In genomic region chr1:177459536-177459935, GRCm38 (mm10) we compare ENCODE assay signal across 19 mouse cellular contexts. TPM values are rescaled to one million over a fixed set of nuclear protein-coding genes. Genes with fewer than 3 reads are reported as not detected.
A peak's percentile ranks its signal among the peaks of the same experiment; 100 is the strongest.
DNase-seq lines count a peak whose midpoint lies in the region; ATAC-seq and TF ChIP-seq lines count a peak whose summit lies in the region.
"Had no signal": no experiment of that assay in that cellular context is flagged by ENCODE, and none has a peak within 500 bp of the region (broad histone marks: within the 10 kb centered on the region; RNA-seq: fewer than 3 reads in every experiment).

No protein-coding gene starts in this region.

- 0 out of 2 replicates have a peak, but pooled peaks have one; percentile 33 for ATAC-seq in forebrain, embryonic 14.5 days
- peak; percentile 54; the same call in 1 of the 2 replicates for ATAC-seq in granulocyte monocyte progenitor cell, adult 5-6 weeks (replicated peaks; ENCODE audit: poor library complexity, severe bottlenecking)

- H3K36me3 ChIP-seq in forebrain, embryonic 14.5 days (ENCODE audit: control insufficient read depth, insufficient read depth, low read length) = no peaks in the 10 kb centered on the region
- no peaks in the 10 kb centered on the region for H3K36me3 ChIP-seq in forebrain, embryonic 10.5 days (replicated peaks)
- H3K36me3 ChIP-seq: embryonic facial prominence, embryonic 15.5 days; heart, embryonic 13.5 days; hindbrain, embryonic 12.5 days; intestine, embryonic 15.5 days had no signal

- peak; percentile 89 for DNase-seq in forebrain, embryonic 14.5 days (ENCODE audit: low spot score)
- no peak for DNase-seq in forebrain, embryonic 10.5 days (ENCODE audit: extremely low spot score, low spot score)
- DNase-seq in left cerebral cortex, adult 2 months (ENCODE audit: extremely low spot score in 1 of 2, low spot score in 2 of 2) = no peak
- DNase-seq in left cerebral cortex, adult 8-10 months (ENCODE audit: low spot score in 2 of 2) = no peak
- DNase-seq in brain, adult 2 months (ENCODE audit: low read depth, low spot score) = peak; percentile 77
- no peak for DNase-seq in testis, postnatal 10 days (ENCODE audit: low spot score)
- DNase-seq in embryo, embryonic 11 days = no peak
- DNase-seq: adrenal gland, adult 8-10 months; adrenal gland, postnatal 36 days; gastrocnemius, adult 2 months; gastrocnemius, postnatal 25 days; heart, postnatal 4 days had no signal

- no peaks in the 10 kb centered on the region for H3K27me3 ChIP-seq in forebrain, embryonic 14.5 days (replicated peaks; ENCODE audit: control insufficient read depth, insufficient read depth, low read length)
- H3K27me3 ChIP-seq in forebrain, embryonic 10.5 days (ENCODE audit: poor library complexity, severe bottlenecking) = peaks cover 23% of the 10 kb centered on the region
- H3K27me3 ChIP-seq: CH12.LX; embryonic facial prominence, embryonic 15.5 days; hindbrain, embryonic 12.5 days; intestine, embryonic 15.5 days had no signal

- no peak overlapping the region for H3K4me2 ChIP-seq in forebrain, embryonic 14.5 days (ENCODE audit: low read length)
- H3K4me2 ChIP-seq: embryonic facial prominence, embryonic 15.5 days; heart, embryonic 13.5 days; hindbrain, embryonic 12.5 days; intestine, embryonic 15.5 days had no signal

- H3K4me3 ChIP-seq in forebrain, embryonic 14.5 days (ENCODE audit: low read depth, low read length) = no peak overlapping the region
- H3K4me3 ChIP-seq in forebrain, embryonic 10.5 days = no peak overlapping the region
- H3K4me3 ChIP-seq in left cerebral cortex, adult 2 months = no peak overlapping the region
- H3K4me3 ChIP-seq: embryonic facial prominence, embryonic 15.5 days; erythroblast, embryonic 14.5 days; gastrocnemius, adult 2 months; heart, embryonic 13.5 days; hindbrain, embryonic 12.5 days; intestine, embryonic 15.5 days had no signal

- H3K4me1 ChIP-seq in forebrain, embryonic 14.5 days (ENCODE audit: control insufficient read depth, insufficient read depth, low read length) = peaks cover 27% of the 10 kb centered on the region
- H3K4me1 ChIP-seq in forebrain, embryonic 10.5 days = peaks cover 51% of the 10 kb centered on the region
- H3K4me1 ChIP-seq: embryonic facial prominence, embryonic 15.5 days; heart, embryonic 13.5 days; intestine, embryonic 15.5 days had no signal

- H3K9me3 ChIP-seq in forebrain, embryonic 14.5 days (replicated peaks; ENCODE audit: control insufficient read depth, low read length) = no peaks in the 10 kb centered on the region
- peaks cover 4% of the 10 kb centered on the region; the same call in 1 of the 2 replicates for H3K9me3 ChIP-seq in forebrain, embryonic 10.5 days
- H3K9me3 ChIP-seq: embryonic facial prominence, embryonic 15.5 days; hindbrain, embryonic 12.5 days; intestine, embryonic 15.5 days had no signal

- peak overlapping the region; percentile 90; the same call in 1 of the 2 replicates for H3K27ac ChIP-seq in forebrain, embryonic 14.5 days (ENCODE audit: low read depth, low read length)
- no peak overlapping the region for H3K27ac ChIP-seq in forebrain, embryonic 10.5 days
- peak overlapping the region; percentile 84 for H3K27ac ChIP-seq in left cerebral cortex, adult 2 months
- H3K27ac ChIP-seq: embryonic facial prominence, embryonic 15.5 days; gastrocnemius, adult 2 months; heart, embryonic 13.5 days; hindbrain, embryonic 12.5 days; intestine, embryonic 15.5 days had no signal

- H3K9ac ChIP-seq in forebrain, embryonic 14.5 days (ENCODE audit: low read length) = no peak overlapping the region
- H3K9ac ChIP-seq: embryonic facial prominence, embryonic 15.5 days; heart, embryonic 13.5 days; hindbrain, embryonic 12.5 days; intestine, embryonic 15.5 days had no signal

- no peak for TF ChIP-seq CTCF in left cerebral cortex, adult 2 months (IDR thresholded peaks at IDR 0.05)

- intact Hi-C loops in left cerebral cortex, adult 2 months (cut with DNase I) = no loop called here

- 15% methylated on average over 2 of the region's 2 CpGs for WGBS in forebrain, embryonic 14.5 days
- WGBS in forebrain, embryonic 10.5 days = 64% methylated on average over 2 of the region's 2 CpGs

RNA-seq across cellular contexts. Expression of gene Zbtb18, which starts 17.4 kb away (rescaled TPM):
- polyA plus RNA-seq in forebrain, embryonic 14.5 days (2014; fragmentation: Nextera tagmentation; extraction: Ambion mirVana) = 102 and 109 TPM in 2 replicates
- polyA plus RNA-seq in forebrain, embryonic 10.5 days (2016; fragmentation: Nextera tagmentation; extraction: Ambion mirVana) = 2.1 and 3.0 TPM in 2 replicates
- 100 to 1,000 TPM; 351 to 386 TPM for total RNA-seq in left cerebral cortex, adult 2 months (2021)
- total RNA-seq in left cerebral cortex, adult 8-10 months (2022) = 100 to 1,000 TPM; 279 to 374 (median 318) TPM
- total RNA-seq in granulocyte monocyte progenitor cell, adult 5-6 weeks (2014; fragmentation: Nextera tagmentation) = 62.5 and 64.3 TPM in 2 replicates
- 58.4 and 82.5 TPM in 2 replicates for total RNA-seq in granulocyte monocyte progenitor cell, adult 5-6 weeks (2017)

Comparison
In these comparisons a context has a peak if more than half of its experiments do, and no peak if none do; other contexts are left out.
1. DNase-seq: peak in forebrain, embryonic 14.5 days (single experiment) and brain, adult 2 months (single experiment); none in forebrain, embryonic 10.5 days (single experiment), left cerebral cortex, adult 2 months (0 of 2), left cerebral cortex, adult 8-10 months (0 of 2), testis, postnatal 10 days (single experiment) and embryo, embryonic 11 days (single experiment).